Mouse (Mus musculus) erythroblast, embryonic 14.5 days (primary cell): ENCODE data around the gene Pilra.

ENCODE experiments used
- GATA1 ChIP-seq: IDR thresholded peaks from 2 replicates; pipeline ENCODE4 v1.6.1; 2012; ENCODE audit warnings: low read length, inconsistent platforms, mixed read lengths
- TAL1 ChIP-seq: IDR thresholded peaks from 3 replicates; pipeline ENCODE4 v1.6.1; 2012; ENCODE audit warnings: low read length, inconsistent platforms, mixed read lengths

DNA sequence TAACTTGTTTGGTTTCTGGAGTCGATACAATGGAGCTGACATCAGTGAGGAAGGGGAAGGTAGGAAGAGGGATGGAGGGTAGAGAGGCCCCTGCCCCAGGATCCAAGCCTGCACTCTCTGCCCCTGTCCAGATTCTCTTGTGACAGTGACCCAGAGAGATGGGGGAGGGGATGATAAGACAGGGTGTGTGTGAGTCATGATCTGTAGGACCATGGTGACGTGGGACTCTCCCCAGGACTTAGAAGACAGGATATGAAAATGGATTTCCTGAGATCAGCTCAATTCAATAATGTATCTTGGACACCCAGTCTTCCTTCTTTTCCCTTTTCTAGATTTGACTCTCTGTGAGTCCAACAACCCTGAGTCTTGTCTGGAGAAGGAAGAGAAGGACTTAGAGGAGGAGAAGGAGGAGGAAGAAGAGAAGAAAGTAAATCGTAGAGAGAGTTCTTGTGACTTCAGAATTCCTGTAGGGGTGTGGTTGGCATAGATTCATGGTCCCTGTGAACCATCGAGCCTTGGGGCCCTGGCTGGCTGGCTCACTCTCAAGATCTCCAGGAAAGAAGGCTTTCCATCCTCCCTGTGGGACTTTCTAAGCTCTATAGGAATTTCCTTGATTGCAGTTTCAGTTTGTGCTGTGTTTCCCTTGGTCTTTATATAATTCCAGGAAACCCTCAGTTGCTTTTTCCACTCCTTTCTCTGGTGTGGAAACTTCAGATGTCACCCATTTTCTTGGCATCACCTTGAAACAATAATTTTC, 18.4 kb downstream of the Pilra start:
- TF ChIP-seq GATA1 (no peak), TAL1 (no peak)
